Mouse (Mus musculus) duodenum, adult 2 months (tissue): Measurements from ENCODE around the gene Tgif2lx1. TPM values are rescaled to one million over a fixed set of nuclear protein-coding genes. Genes with fewer than 3 reads are reported as not detected.

ENCODE experiments used
- polyA plus RNA-seq: library from polyadenylated mRNA; depleted of rRNA; stranded (reverse); fragments of >200 nt; gene quantifications from 2 replicates; pipeline ENCODE4 v1.2.3, GENCODE M21; 2012; ENCODE audit warnings: low replicate concordance; rRNA removed

The Tgif2lx1 gene
- not detected in 2 replicates for polyA plus RNA-seq

GRCm38 (mm10) chrX:118480637-118481036 is at the start of gene Tgif2lx1:
Tgif2lx1 (minus strand) TSS chrX:118480737.

Other genes with a start within 250 kb of the Tgif2lx1 start
- not detected in 2 replicates for gene Tgif2lx2, start 53.5 kb downstream of the Tgif2lx1 start, polyA plus RNA-seq